Mouse (Mus musculus): ENCODE measurements around the gene Gm20931.
"Not testable (repeated sequence)": the region's sequence is repeated elsewhere in the genome, so short reads cannot be mapped to it uniquely, and the experiment has no call there.

Gene Gm20931

DNA sequence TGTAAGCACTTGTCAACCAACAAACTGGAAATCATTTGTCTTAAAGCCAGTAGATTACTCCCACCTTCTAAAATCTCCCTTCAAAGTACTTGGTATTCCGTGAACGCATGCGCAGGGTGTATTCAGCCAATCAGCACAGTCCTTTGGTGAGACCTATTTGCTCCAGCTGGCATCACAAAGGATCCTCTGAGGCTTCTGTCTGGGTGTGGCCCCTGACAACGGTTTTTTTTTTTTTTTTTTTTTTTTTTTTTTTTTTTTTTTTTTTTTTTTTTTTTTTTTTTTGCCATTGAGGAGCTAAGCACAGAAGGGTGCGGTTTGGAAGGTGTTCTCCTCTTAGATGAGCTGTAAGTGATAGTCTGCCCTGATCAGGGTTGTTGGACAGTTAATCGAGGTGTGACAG, at the start of gene Gm20931:
Gm20931 (plus strand) TSS at position 301 of the 400 bp plus-strand sequence.
- DNase-seq (ENCODE audit: low read depth, low spot score) = not testable (repeated sequence)

Data from R1 (cell line).